Mouse (Mus musculus): Measurements from ENCODE around the gene Mrpl27. TPM values are rescaled to one million over a fixed set of nuclear protein-coding genes. Genes with fewer than 3 reads are reported as not detected.
"Not testable (repeated sequence)": the region's sequence is repeated elsewhere in the genome, so short reads cannot be mapped to it uniquely, and the experiment has no call there.

The Mrpl27 gene
- total RNA-seq, 2 experiments from 2014 or later, result 60.9 to 62.7 TPM

- no peak for DNase-seq
Observed at GRCm38 (mm10) chr11:94665281-94665680, 11.7 kb downstream of the Mrpl27 start.

GRCm38 (mm10) chr11:94674984-94675383 is 21.4 kb downstream of the Mrpl27 start:
- no peak for DNase-seq

GRCm38 (mm10) chr11:94675446-94675845 is 21.9 kb downstream of the Mrpl27 start:
- DNase-seq, result no peak

- no peak for DNase-seq
Observed at GRCm38 (mm10) chr11:94676308-94676707, 22.7 kb downstream of the Mrpl27 start.

- DNase-seq, result peak; percentile 94 to 96
Observed at GRCm38 (mm10) chr11:94676754-94677606, 23.4 kb downstream of the Mrpl27 start, which contains the start of gene Xylt2. Xylt2 (minus strand) TSS chr11:94677515.

- DNase-seq, result no peak
Observed at GRCm38 (mm10) chr11:94677607-94678145, 24.1 kb downstream of the Mrpl27 start.

GRCm38 (mm10) chr11:94680639-94681038 is 27.1 kb downstream of the Mrpl27 start:
- no peak for DNase-seq

GRCm38 (mm10) chr11:94681640-94682039 is 28.1 kb downstream of the Mrpl27 start:
- DNase-seq, result no peak

- no peak for DNase-seq
Observed at GRCm38 (mm10) chr11:94682427-94682826, 28.9 kb downstream of the Mrpl27 start.

GRCm38 (mm10) chr11:94687178-94687577 is 33.6 kb downstream of the Mrpl27 start:
- peak in 1 of 2 experiments; percentile 44 for DNase-seq

- DNase-seq, result not testable (repeated sequence)
Observed at GRCm38 (mm10) chr11:94692502-94692901, 38.9 kb downstream of the Mrpl27 start.

- DNase-seq, result no peak
Observed at GRCm38 (mm10) chr11:94695508-94695907, 41.9 kb downstream of the Mrpl27 start.

- no peak for DNase-seq
Observed at GRCm38 (mm10) chr11:94697140-94697539, 43.6 kb downstream of the Mrpl27 start.

GRCm38 (mm10) chr11:94697703-94698464 is 44.3 kb downstream of the Mrpl27 start:
- DNase-seq, result no peak

- DNase-seq, result no peak
Observed at GRCm38 (mm10) chr11:94699399-94699798, 45.8 kb downstream of the Mrpl27 start.

- DNase-seq, result no peak
Observed at GRCm38 (mm10) chr11:94701401-94702215, 48.0 kb downstream of the Mrpl27 start.

GRCm38 (mm10) chr11:94702216-94702610 is 48.6 kb downstream of the Mrpl27 start:
- no peak for DNase-seq

- DNase-seq, result no peak
Observed at GRCm38 (mm10) chr11:94704020-94704419, 50.5 kb downstream of the Mrpl27 start.

GRCm38 (mm10) chr11:94704472-94704871 is 50.9 kb downstream of the Mrpl27 start, which contains the start of gene Gm11541:
Gm11541 (minus strand) TSS chr11:94704499.
- DNase-seq, result no peak
